Mouse (Mus musculus) heart, embryonic 10.5 days (tissue): ENCODE results near the gene Brd3os. TPM values are rescaled to one million over a fixed set of nuclear protein-coding genes. Genes with fewer than 3 reads are reported as not detected.

Experiments used
- DNase-seq: peaks from one replicate; pipeline ENCODE4 v3.0.0-alpha.2; 2017; ENCODE audit warnings: low spot score
- H3K27ac ChIP-seq: fragments of 300-500 bp; sonication (generic); 2 replicates; pipeline ENCODE4 v1.5.1; 2016; ENCODE audit warnings: mild to moderate bottlenecking
- H3K27me3 ChIP-seq: fragments of 300-500 bp; sonication (generic); 2 replicates; pipeline ENCODE4 v1.6.1; 2016; ENCODE audit warnings: mild to moderate bottlenecking; ENCODE audit not compliant: poor library complexity, insufficient read depth, severe bottlenecking
- H3K36me3 ChIP-seq: fragments of 300-500 bp; sonication (generic); 2 replicates; pipeline ENCODE4 v1.6.1; 2016; ENCODE audit warnings: mild to moderate bottlenecking, moderate library complexity
- H3K4me1 ChIP-seq: fragments of 300-500 bp; sonication (generic); 2 replicates; pipeline ENCODE4 v1.6.1; 2016; ENCODE audit warnings: mild to moderate bottlenecking
- H3K4me3 ChIP-seq: fragments of 300-500 bp; sonication (generic); 2 replicates; pipeline ENCODE4 v1.5.1; 2016; ENCODE audit warnings: mild to moderate bottlenecking, moderate library complexity
- H3K9me3 ChIP-seq: fragments of 300-500 bp; sonication (generic); 2 replicates; pipeline ENCODE4 v1.6.1; 2016; ENCODE audit warnings: mild to moderate bottlenecking, moderate library complexity
- WGBS: fragments of 180-500 bp; shearing (Covaris S2); methylation state at CpG from one replicate; pipeline ENCODE4 v1.1.7; 2016; 5-methylcytosine and 5-hydroxymethylcytosine counted together
- polyA plus RNA-seq: library from polyadenylated mRNA; unstranded; fragments of >200 nt; fragmentation: Nextera tagmentation; extraction: Ambion mirVana; gene quantifications from 2 replicates; pipeline ENCODE4 v1.2.1, GENCODE M21; 2016

Gene Brd3os
- polyA plus RNA-seq, 1 experiment from 2014 or later = 3.3 TPM

GRCm38 (mm10) chr2:27459735-27460134 is 17.6 kb downstream of the Brd3os start:
- Histone ChIP-seq H3K27me3 (no peaks in the 10 kb centered on the region), H3K9me3 (no peaks in the 10 kb centered on the region), H3K4me1 (no peaks in the 10 kb centered on the region), H3K27ac (no peak overlapping the region), H3K4me3 (no peak overlapping the region), H3K36me3 (peaks cover 99% of the 10 kb centered on the region)
- WGBS = 89% methylated on average over 7 of the region's 7 CpGs
- DNase-seq = no peak

GRCm38 (mm10) chr2:27460163-27460562 is 18.0 kb downstream of the Brd3os start:
- H3K4me3 ChIP-seq = no peak overlapping the region
- DNase-seq = no peak
- WGBS = 80% methylated on average over 5 of the region's 5 CpGs

GRCm38 (mm10) chr2:27460651-27461050 is 18.5 kb downstream of the Brd3os start:
- Histone ChIP-seq H3K4me1 (peaks cover 3% of the 10 kb centered on the region; the same call in 1 of the 2 replicates), H3K9me3 (no peaks in the 10 kb centered on the region), H3K4me3 (no peak overlapping the region), H3K27ac (no peak overlapping the region), H3K27me3 (no peaks in the 10 kb centered on the region), H3K36me3 (peaks cover 98% of the 10 kb centered on the region)
- no peak for DNase-seq
- WGBS = 78% methylated on average over 9 of the region's 9 CpGs

More at GRCm38 (mm10) chr2:27460163-27460562, 18.0 kb downstream of the Brd3os start:
- Histone ChIP-seq H3K4me1 (no peaks in the 10 kb centered on the region), H3K27me3 (no peaks in the 10 kb centered on the region), H3K27ac (no peak overlapping the region), H3K36me3 (peaks cover 98% of the 10 kb centered on the region), H3K9me3 (no peaks in the 10 kb centered on the region)

- Histone ChIP-seq H3K27me3 (no peaks in the 10 kb centered on the region), H3K36me3 (peaks cover 98% of the 10 kb centered on the region), H3K9me3 (no peaks in the 10 kb centered on the region), H3K4me1 (peaks cover 12% of the 10 kb centered on the region), H3K4me3 (no peak overlapping the region), H3K27ac (no peak overlapping the region)
- no peak for DNase-seq
- 87% methylated on average over 4 of the region's 4 CpGs for WGBS
Measured at GRCm38 (mm10) chr2:27461881-27462660, 19.9 kb downstream of the Brd3os start.

- DNase-seq = no peak
- WGBS = 86% methylated on average over 4 of the region's 4 CpGs
- H3K9me3 ChIP-seq = no peaks in the 10 kb centered on the region
Measured at GRCm38 (mm10) chr2:27462901-27463300, 20.8 kb downstream of the Brd3os start.

GRCm38 (mm10) chr2:27469292-27469990 is 27.3 kb downstream of the Brd3os start:
- no peak for DNase-seq
- Histone ChIP-seq H3K27me3 (no peaks in the 10 kb centered on the region), H3K27ac (no peak overlapping the region), H3K36me3 (peaks cover 64% of the 10 kb centered on the region), H3K4me1 (peaks cover 84% of the 10 kb centered on the region), H3K4me3 (no peak overlapping the region), H3K9me3 (no peaks in the 10 kb centered on the region)
- 68% methylated on average over 4 of the region's 4 CpGs for WGBS

More at GRCm38 (mm10) chr2:27462901-27463300, 20.8 kb downstream of the Brd3os start:
- Histone ChIP-seq H3K4me3 (no peak overlapping the region), H3K36me3 (peaks cover 97% of the 10 kb centered on the region), H3K27me3 (no peaks in the 10 kb centered on the region), H3K4me1 (peaks cover 20% of the 10 kb centered on the region), H3K27ac (no peak overlapping the region)

- Histone ChIP-seq H3K27me3 (no peaks in the 10 kb centered on the region), H3K9me3 (no peaks in the 10 kb centered on the region), H3K27ac (0 out of 2 replicates have a peak overlapping the region, but pooled peaks have one; percentile 17), H3K36me3 (peaks cover 60% of the 10 kb centered on the region), H3K4me3 (no peak overlapping the region), H3K4me1 (peaks cover 84% of the 10 kb centered on the region)
- 78% methylated on average over 3 of the region's 3 CpGs for WGBS
- no peak for DNase-seq
Measured at GRCm38 (mm10) chr2:27469991-27470355, 27.8 kb downstream of the Brd3os start.

- Histone ChIP-seq H3K4me3 (no peak overlapping the region; the same call in 1 of the 2 replicates), H3K36me3 (peaks cover 55% of the 10 kb centered on the region)
Measured at GRCm38 (mm10) chr2:27470535-27470934, 28.4 kb downstream of the Brd3os start.

GRCm38 (mm10) chr2:27471170-27471584 is 29.1 kb downstream of the Brd3os start:
- Histone ChIP-seq H3K4me1 (peaks cover 76% of the 10 kb centered on the region), H3K4me3 (peak overlapping the region; percentile 1; the same call in 1 of the 2 replicates), H3K27me3 (no peaks in the 10 kb centered on the region), H3K27ac (peak overlapping the region; percentile 19; the same call in 1 of the 2 replicates), H3K36me3 (peaks cover 48% of the 10 kb centered on the region), H3K9me3 (no peaks in the 10 kb centered on the region)
- no peak for DNase-seq

More at GRCm38 (mm10) chr2:27470535-27470934, 28.4 kb downstream of the Brd3os start:
- Histone ChIP-seq H3K27ac (no peak overlapping the region), H3K4me1 (peaks cover 82% of the 10 kb centered on the region), H3K27me3 (no peaks in the 10 kb centered on the region), H3K9me3 (no peaks in the 10 kb centered on the region)
- WGBS = 81% methylated on average over 2 of the region's 2 CpGs
- no peak for DNase-seq

- 50% methylated on average over 7 of the region's 7 CpGs for WGBS
- Histone ChIP-seq H3K36me3 (peaks cover 29% of the 10 kb centered on the region), H3K4me3 (peak overlapping the region; percentile 97), H3K9me3 (no peaks in the 10 kb centered on the region), H3K4me1 (peaks cover 68% of the 10 kb centered on the region), H3K27me3 (no peaks in the 10 kb centered on the region), H3K27ac (peak overlapping the region; percentile 57)
- DNase-seq = no peak
Measured at GRCm38 (mm10) chr2:27473061-27473765, 31.1 kb downstream of the Brd3os start.

GRCm38 (mm10) chr2:27473911-27474310 is 31.8 kb downstream of the Brd3os start:
- no peak for DNase-seq
- 26% methylated on average over 4 of the region's 4 CpGs for WGBS

GRCm38 (mm10) chr2:27474621-27475484 is 32.7 kb downstream of the Brd3os start:
- under 1% methylated on average over 84 of the region's 84 CpGs for WGBS
- Histone ChIP-seq H3K36me3 (peaks cover 26% of the 10 kb centered on the region), H3K4me1 (peaks cover 55% of the 10 kb centered on the region), H3K9me3 (no peaks in the 10 kb centered on the region), H3K27ac (peak overlapping the region; percentile 98), H3K27me3 (no peaks in the 10 kb centered on the region), H3K4me3 (peak overlapping the region; percentile 97)
- DNase-seq = no peak

More at GRCm38 (mm10) chr2:27473911-27474310, 31.8 kb downstream of the Brd3os start:
- Histone ChIP-seq H3K9me3 (no peaks in the 10 kb centered on the region), H3K4me3 (peak overlapping the region; percentile 97), H3K36me3 (peaks cover 26% of the 10 kb centered on the region), H3K27ac (peak overlapping the region; percentile 98), H3K4me1 (peaks cover 61% of the 10 kb centered on the region), H3K27me3 (no peaks in the 10 kb centered on the region)
